Mouse (Mus musculus) kidney, embryonic 14.5 days (tissue): ENCODE measurements around the gene Epn3. TPM values are rescaled to one million over a fixed set of nuclear protein-coding genes. Genes with fewer than 3 reads are reported as not detected.

Experiments
- ATAC-seq: fragments of 200-750 bp; cut with Nextera tagmentation; 2 replicates; pipeline ENCODE4 v1.8.0; 2017; ENCODE audit warnings: moderate number of reproducible peaks, mild to moderate bottlenecking, moderate TSS enrichment, moderate library complexity; ENCODE audit not compliant: low FRiP score, low TSS enrichment
- H3K27ac ChIP-seq: fragments of 300-500 bp; sonication (generic); 2 replicates; pipeline ENCODE4 v1.5.1; 2014; ENCODE audit warnings: low read depth, mild to moderate bottlenecking, low read length, moderate library complexity, mixed read lengths
- H3K27me3 ChIP-seq: fragments of 300-500 bp; sonication (generic); 2 replicates; pipeline ENCODE4 v1.6.1; 2014; ENCODE audit warnings: mild to moderate bottlenecking, low read length; ENCODE audit not compliant: control insufficient read depth, insufficient read depth
- H3K36me3 ChIP-seq: fragments of 300-500 bp; sonication (generic); 2 replicates; pipeline ENCODE4 v1.6.1; 2014; ENCODE audit warnings: low read length, mixed read lengths; ENCODE audit not compliant: control insufficient read depth, insufficient read depth
- H3K4me1 ChIP-seq: fragments of 300-500 bp; sonication (generic); 2 replicates; pipeline ENCODE4 v1.6.1; 2014; ENCODE audit warnings: low read length, mixed read lengths; ENCODE audit not compliant: control insufficient read depth, insufficient read depth
- H3K4me2 ChIP-seq: fragments of 300-500 bp; sonication (generic); replicated peaks from 2 replicates; pipeline ENCODE4 v1.6.1; 2014; ENCODE audit warnings: low read depth, mild to moderate bottlenecking, low read length
- H3K4me3 ChIP-seq: fragments of 300-500 bp; sonication (generic); 2 replicates; pipeline ENCODE4 v1.5.1; 2014; ENCODE audit warnings: mild to moderate bottlenecking, low read length
- H3K9ac ChIP-seq: fragments of 300-500 bp; sonication (generic); 2 replicates; pipeline ENCODE4 v1.6.1; 2014; ENCODE audit warnings: low read depth, mild to moderate bottlenecking, low read length, moderate library complexity
- H3K9me3 ChIP-seq: fragments of 300-500 bp; sonication (generic); 2 replicates; pipeline ENCODE4 v1.6.1; 2016; ENCODE audit warnings: low read length; ENCODE audit not compliant: control insufficient read depth
- WGBS: fragments of 180-500 bp; shearing (Covaris S2); extraction: QIAGEN DNeasy Blood & Tissue Kit; methylation state at CpG from one replicate; pipeline ENCODE4 v1.1.7; 2014; 5-methylcytosine and 5-hydroxymethylcytosine counted together
- polyA plus RNA-seq: library from polyadenylated mRNA; unstranded; fragments of >200 nt; fragmentation: Nextera tagmentation; extraction: Ambion mirVana; gene quantifications from 2 replicates; pipeline ENCODE4 v1.2.1, GENCODE M21; 2014

Epn3 gene
- polyA plus RNA-seq, 1 experiment from 2014 or later = 16.4 TPM

DNA sequence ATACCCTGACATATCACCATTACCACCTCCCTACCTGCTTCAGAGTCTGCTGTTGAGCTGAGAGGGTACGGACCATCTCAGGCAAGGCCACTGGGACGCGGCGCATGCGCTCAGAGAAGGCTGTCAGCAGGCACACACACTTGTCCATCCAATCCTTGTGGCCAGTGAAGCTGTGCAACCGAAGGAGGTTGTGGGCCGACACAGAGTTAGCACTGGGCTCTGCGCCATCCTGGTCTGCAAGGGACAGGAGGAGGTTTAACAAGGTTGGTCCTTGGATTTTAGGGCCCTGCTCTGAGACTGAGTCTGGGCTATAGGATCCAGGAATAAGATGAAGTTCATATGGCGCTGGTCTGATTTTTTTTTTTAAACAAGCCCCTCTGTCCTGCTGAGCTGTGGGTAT, 19.4 kb downstream of the Epn3 start:
- ATAC-seq = no peak
- 88% methylated on average over 9 of the region's 9 CpGs for WGBS
- no peak overlapping the region for H3K4me2 ChIP-seq

GRCm38 (mm10) chr11:94477651-94478050, 22.1 kb downstream of the Epn3 start:
- H3K4me2 ChIP-seq = no peak overlapping the region
- WGBS = 79% methylated on average over 6 of the region's 6 CpGs
- no peak overlapping the region for H3K4me3 ChIP-seq
- H3K36me3 ChIP-seq = no peaks in the 10 kb centered on the region
- peaks cover 19% of the 10 kb centered on the region; the same call in 1 of the 2 replicates for H3K4me1 ChIP-seq
- no peak for ATAC-seq
- H3K27ac ChIP-seq = no peak overlapping the region
- H3K27me3 ChIP-seq = peaks cover 30% of the 10 kb centered on the region
- no peak overlapping the region for H3K9ac ChIP-seq
- no peaks in the 10 kb centered on the region for H3K9me3 ChIP-seq

More for the DNA sequence above, 19.4 kb downstream of the Epn3 start:
- Histone ChIP-seq H3K4me1 (no peaks in the 10 kb centered on the region), H3K27ac (no peak overlapping the region), H3K9me3 (no peaks in the 10 kb centered on the region), H3K36me3 (no peaks in the 10 kb centered on the region), H3K27me3 (peaks cover 11% of the 10 kb centered on the region), H3K9ac (no peak overlapping the region), H3K4me3 (no peak overlapping the region)

DNA sequence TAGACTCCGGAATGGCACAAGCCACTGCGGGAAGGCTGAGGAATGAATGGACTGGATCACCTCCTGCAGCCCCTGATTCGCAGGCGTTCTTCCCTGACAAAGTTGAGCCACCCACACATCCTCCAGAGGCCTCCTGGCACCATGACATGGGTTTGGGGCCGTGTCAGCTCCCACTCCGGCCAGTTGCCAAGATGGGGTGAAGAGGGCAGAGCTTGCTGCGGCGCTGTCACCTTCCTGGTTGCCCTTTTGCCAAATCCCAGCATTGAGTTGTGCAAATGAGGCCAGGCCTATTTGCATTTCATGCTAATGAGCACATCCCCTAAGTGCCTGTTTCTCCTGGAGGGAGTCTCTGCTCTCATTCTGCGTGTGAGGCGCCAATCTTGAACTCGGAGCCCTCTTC, 24.1 kb downstream of the Epn3 start:
- Histone ChIP-seq H3K9me3 (no peaks in the 10 kb centered on the region), H3K4me2 (no peak overlapping the region), H3K27ac (no peak overlapping the region), H3K27me3 (peaks cover 30% of the 10 kb centered on the region), H3K9ac (no peak overlapping the region), H3K4me1 (peaks cover 37% of the 10 kb centered on the region), H3K36me3 (no peaks in the 10 kb centered on the region), H3K4me3 (no peak overlapping the region)
- 15% methylated on average over 11 of the region's 11 CpGs for WGBS
- ATAC-seq = no peak

- Histone ChIP-seq H3K4me2 (peak overlapping the region; percentile 97), H3K36me3 (no peaks in the 10 kb centered on the region), H3K4me1 (peaks cover 47% of the 10 kb centered on the region), H3K27ac (no peak overlapping the region), H3K4me3 (peak overlapping the region; percentile 73), H3K9me3 (no peaks in the 10 kb centered on the region), H3K27me3 (peaks cover 30% of the 10 kb centered on the region), H3K9ac (peak overlapping the region; percentile 75; the same call in 1 of the 2 replicates)
- 2% methylated on average over 11 of the region's 11 CpGs for WGBS
- ATAC-seq = no peak
Measured at GRCm38 (mm10) chr11:94474544-94474910, 25.2 kb downstream of the Epn3 start.

DNA sequence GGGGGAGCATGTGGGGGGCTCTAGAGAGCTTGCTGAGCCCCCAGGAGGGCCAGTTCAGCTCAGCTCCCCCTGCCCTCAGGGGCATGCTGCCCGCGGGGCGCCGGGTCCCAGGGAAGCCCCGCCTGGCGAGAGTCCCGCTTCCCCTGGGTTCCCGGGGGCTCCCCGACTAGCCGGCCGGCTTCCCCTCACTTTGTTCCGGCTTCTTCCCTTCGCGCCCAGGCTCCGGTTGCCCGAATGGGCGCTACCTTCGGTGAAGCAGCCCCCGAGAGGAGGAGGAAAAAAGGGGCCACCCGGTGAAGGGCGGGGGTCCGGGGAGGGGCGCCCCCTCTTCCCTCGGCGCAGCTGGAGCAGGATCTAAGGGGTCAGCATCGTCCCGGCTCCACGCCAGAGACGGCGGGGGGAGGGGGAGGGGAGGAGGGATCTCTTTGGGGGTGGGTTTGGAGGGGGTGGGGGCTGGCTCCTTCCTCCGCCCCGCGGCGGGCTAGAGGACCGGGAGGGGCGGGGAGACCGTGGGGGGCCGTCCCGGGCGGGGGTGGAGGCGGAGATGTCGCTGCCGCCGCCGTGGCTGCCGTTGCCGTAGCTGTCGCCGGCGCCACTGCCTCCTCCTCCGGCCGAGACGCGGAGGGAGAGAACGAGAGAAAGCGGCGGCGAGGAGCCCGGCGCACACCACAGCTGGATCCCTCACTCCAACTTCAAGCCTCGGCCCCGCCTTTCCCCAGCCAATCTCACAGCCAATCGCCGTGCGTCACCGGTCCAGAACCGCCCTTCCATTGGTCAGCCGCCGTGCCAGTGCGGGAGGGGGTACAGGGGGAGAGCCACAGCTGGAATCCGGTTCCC, 25.8 kb downstream of the Epn3 start, which contains the start of gene Cacna1g:
Gene Cacna1g (minus strand): TSS at position 492 of the 837 bp plus-strand sequence.
- peaks cover 53% of the 10 kb centered on the region for H3K4me1 ChIP-seq
- ATAC-seq = peak; percentile 92

GRCm38 (mm10) chr11:94472916-94473706, 26.7 kb downstream of the Epn3 start:
- Histone ChIP-seq H3K27ac (peak overlapping the region; percentile 44), H3K9ac (peak overlapping the region; percentile 75), H3K4me3 (peak overlapping the region; percentile 73), H3K36me3 (no peaks in the 10 kb centered on the region), H3K4me2 (peak overlapping the region; percentile 97), H3K9me3 (no peaks in the 10 kb centered on the region), H3K4me1 (peaks cover 61% of the 10 kb centered on the region), H3K27me3 (peaks cover 30% of the 10 kb centered on the region)
- ATAC-seq = peak; percentile 28; the same call in 1 of the 2 replicates
- WGBS = under 1% methylated on average over 49 of the region's 52 CpGs

More for the DNA sequence above, 25.8 kb downstream of the Epn3 start, which contains the start of gene Cacna1g:
- Histone ChIP-seq H3K27ac (peak within 1 kb of the TSS; percentile 44), H3K4me3 (peak within 1 kb of the TSS; percentile 73), H3K36me3 (no peaks in the 10 kb centered on the region), H3K4me2 (peak within 1 kb of the TSS; percentile 97), H3K27me3 (peaks cover 30% of the 10 kb centered on the region), H3K9me3 (no peaks in the 10 kb centered on the region), H3K9ac (peak within 1 kb of the TSS; percentile 75)
- WGBS = under 1% methylated on average over 49 of the region's 71 CpGs

DNA sequence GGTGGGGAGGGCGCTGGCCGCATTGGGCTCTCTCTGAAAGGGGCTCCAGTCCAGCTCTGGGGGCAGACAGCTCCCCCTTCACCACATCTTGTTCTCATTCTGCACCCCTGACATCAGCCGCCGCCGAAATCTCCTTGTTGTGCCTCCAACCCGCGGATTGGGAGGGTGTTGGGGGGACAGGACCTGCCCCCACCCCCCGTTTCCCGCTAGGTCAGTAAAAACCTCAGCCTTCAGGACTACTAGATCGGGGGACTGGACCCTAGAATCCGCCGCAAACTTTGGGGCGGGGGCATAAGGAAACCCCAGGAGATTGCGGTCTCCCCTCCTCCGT, 27.2 kb downstream of the Epn3 start:
- Histone ChIP-seq H3K4me1 (peaks cover 64% of the 10 kb centered on the region), H3K36me3 (no peaks in the 10 kb centered on the region), H3K4me2 (peak overlapping the region; percentile 97), H3K27ac (no peak overlapping the region), H3K27me3 (peaks cover 30% of the 10 kb centered on the region), H3K9me3 (no peaks in the 10 kb centered on the region), H3K4me3 (peak overlapping the region; percentile 73), H3K9ac (peak overlapping the region; percentile 75)
- ATAC-seq = no peak
- 1% methylated on average over 15 of the region's 15 CpGs for WGBS

- H3K27ac ChIP-seq = no peak overlapping the region
- peak overlapping the region; percentile 97 for H3K4me2 ChIP-seq
- H3K9ac ChIP-seq = peak overlapping the region; percentile 75
- no peaks in the 10 kb centered on the region for H3K9me3 ChIP-seq
- no peaks in the 10 kb centered on the region for H3K36me3 ChIP-seq
- H3K27me3 ChIP-seq = peaks cover 26% of the 10 kb centered on the region
- ATAC-seq = no peak
- H3K4me1 ChIP-seq = peaks cover 67% of the 10 kb centered on the region
- peak overlapping the region; percentile 73 for H3K4me3 ChIP-seq
- WGBS = 4% methylated on average over 17 of the region's 17 CpGs
Measured at GRCm38 (mm10) chr11:94471740-94472584, 27.8 kb downstream of the Epn3 start.
